Mouse (Mus musculus): ENCODE results near the gene Orc6.

Gene Orc6

GRCm38 (mm10) chr8:85299434-85300077, at the start of gene Orc6, which contains the start of gene Vps35:
Gene Orc6, plus strand, starts transcription at chr8:85299632.
Gene Vps35, minus strand, starts transcription at chr8:85299802.
- DNase-seq = peak; percentile 91 to 95

- DNase-seq = no peak
Measured at GRCm38 (mm10) chr8:85286846-85287245, 12.6 kb upstream of the Orc6 start.

- peak in 1 of 2 experiments; percentile 5 for DNase-seq
Measured at GRCm38 (mm10) chr8:85298600-85299433, 615 bp upstream of the Orc6 start.

GRCm38 (mm10) chr8:85301941-85302340, 2.5 kb downstream of the Orc6 start:
- DNase-seq = no peak

- no peak for DNase-seq
Measured at GRCm38 (mm10) chr8:85302931-85303330, 3.5 kb downstream of the Orc6 start.

GRCm38 (mm10) chr8:85303531-85303930, 4.1 kb downstream of the Orc6 start:
- no peak for DNase-seq

- DNase-seq = no peak
Measured at GRCm38 (mm10) chr8:85308564-85308963, 9.1 kb downstream of the Orc6 start.

- DNase-seq = no peak
Measured at GRCm38 (mm10) chr8:85311743-85312142, 12.3 kb downstream of the Orc6 start.

GRCm38 (mm10) chr8:85313036-85313435, 13.6 kb downstream of the Orc6 start:
- no peak for DNase-seq

GRCm38 (mm10) chr8:85318534-85318933, 19.1 kb downstream of the Orc6 start:
- no peak for DNase-seq

- no peak for DNase-seq
Measured at GRCm38 (mm10) chr8:85321981-85322380, 22.5 kb downstream of the Orc6 start.

- no peak for DNase-seq
Measured at GRCm38 (mm10) chr8:85323084-85323483, 23.7 kb downstream of the Orc6 start.

GRCm38 (mm10) chr8:85327036-85327435, 27.6 kb downstream of the Orc6 start:
- DNase-seq = no peak

GRCm38 (mm10) chr8:85329506-85329905, 30.1 kb downstream of the Orc6 start:
- DNase-seq = no peak

GRCm38 (mm10) chr8:85335105-85335504, 35.7 kb downstream of the Orc6 start:
- no peak for DNase-seq

GRCm38 (mm10) chr8:85336211-85336933, 36.9 kb downstream of the Orc6 start:
- no peak for DNase-seq

- no peak for DNase-seq
Measured at GRCm38 (mm10) chr8:85337681-85338080, 38.2 kb downstream of the Orc6 start.

GRCm38 (mm10) chr8:85339871-85340573, 40.6 kb downstream of the Orc6 start:
- DNase-seq = no peak

GRCm38 (mm10) chr8:85353287-85353686, 53.9 kb downstream of the Orc6 start:
- DNase-seq = no peak

Data from spleen, adult 18-20 months (tissue).